Mouse (Mus musculus): ENCODE measurements around the gene Map4k5. TPM values are rescaled to one million over a fixed set of nuclear protein-coding genes. Genes with fewer than 3 reads are reported as not detected.

Gene Map4k5
- total RNA-seq, 2 experiments from 2014 or later, result 48.5 to 51.2 TPM

GRCm38 (mm10) chr12:69789766-69790529 is 103.1 kb downstream of the Map4k5 start:
- no peak for DNase-seq (ENCODE audit: low spot score in 2 of 2)

GRCm38 (mm10) chr12:69788380-69788779 is 104.6 kb downstream of the Map4k5 start:
- DNase-seq (ENCODE audit: low spot score in 2 of 2), result no peak

GRCm38 (mm10) chr12:69785471-69785870 is 107.5 kb downstream of the Map4k5 start:
- DNase-seq (ENCODE audit: low spot score in 2 of 2), result no peak

GRCm38 (mm10) chr12:69783247-69784025 is 109.6 kb downstream of the Map4k5 start:
- no peak for DNase-seq (ENCODE audit: low spot score in 2 of 2)

DNA sequence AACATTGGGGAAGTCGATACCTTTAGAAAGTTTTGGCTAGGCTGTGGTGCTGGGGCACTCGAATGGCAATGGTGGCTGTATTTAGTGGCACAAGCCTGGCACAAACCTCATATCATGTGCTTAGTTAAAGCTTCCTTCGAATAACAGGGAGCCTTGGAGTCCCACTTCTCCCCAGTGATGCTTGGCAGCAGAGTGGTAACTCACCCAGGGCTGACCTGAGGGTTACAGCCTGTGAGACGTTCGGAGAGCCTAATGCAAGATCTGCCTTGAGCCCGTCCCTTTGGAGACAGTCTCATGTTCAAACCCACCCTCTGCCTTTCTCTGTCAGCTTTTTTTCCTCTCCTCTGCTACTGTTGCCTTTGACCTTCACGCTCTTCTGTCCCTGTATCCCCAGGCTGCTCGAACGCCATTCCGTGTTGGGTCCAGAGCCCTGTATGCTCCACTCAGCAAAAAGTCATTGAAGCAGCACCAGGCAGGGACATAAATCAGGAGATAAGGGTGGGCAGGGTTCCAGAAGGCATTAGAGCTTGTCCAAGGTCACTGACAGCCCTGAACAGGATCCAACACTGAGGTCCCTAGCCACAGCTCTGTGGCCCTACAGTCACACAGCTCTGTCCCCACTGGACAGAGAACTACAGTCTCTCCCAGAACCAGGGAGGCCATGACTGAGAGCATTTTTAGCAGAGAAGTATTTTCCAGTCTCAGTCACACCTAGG is 110.9 kb downstream of the Map4k5 start:
- DNase-seq (ENCODE audit: low spot score in 2 of 2), result no peak

DNA sequence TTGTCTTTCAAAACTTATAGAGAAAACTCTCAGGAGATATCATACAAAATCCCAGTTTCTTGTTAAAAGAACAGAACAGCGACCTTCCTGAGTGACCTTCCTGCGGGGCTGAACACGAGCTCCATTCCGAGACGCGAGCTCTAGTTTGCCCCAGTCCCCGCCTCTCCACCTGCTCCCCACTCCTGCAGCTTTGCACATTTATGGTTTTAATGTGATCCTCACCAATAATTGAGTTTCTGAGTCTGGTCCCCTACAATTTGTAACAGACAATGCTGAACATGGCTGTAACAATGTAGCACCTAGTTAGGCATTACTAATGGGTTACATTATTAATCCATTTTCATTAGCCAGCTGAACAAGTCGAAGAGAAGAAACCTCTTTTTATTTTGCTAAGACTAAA is 111.5 kb downstream of the Map4k5 start:
- no peak for DNase-seq (ENCODE audit: low spot score in 2 of 2)

- DNase-seq (ENCODE audit: low spot score in 2 of 2), result no peak
Measured at GRCm38 (mm10) chr12:69777957-69778356, 115.0 kb downstream of the Map4k5 start.

DNA sequence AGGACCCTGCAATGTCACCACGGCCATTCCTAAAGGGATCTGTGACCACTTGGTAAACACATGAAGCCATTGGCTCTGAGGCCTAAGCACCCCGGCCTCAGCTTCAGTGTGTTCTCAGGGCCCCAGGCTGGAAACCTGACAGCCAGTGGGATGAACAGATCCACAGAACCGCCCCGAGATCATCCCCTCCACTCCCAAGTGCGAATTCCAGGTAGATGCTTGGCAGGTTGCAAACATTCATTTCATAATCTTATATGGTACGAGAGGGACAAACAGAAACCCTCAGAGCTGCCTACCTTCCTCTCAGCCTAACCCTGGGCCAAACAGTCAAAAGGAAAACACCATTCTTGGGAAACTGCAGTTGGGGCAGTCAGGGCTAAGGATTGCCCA is 115.7 kb downstream of the Map4k5 start:
- no peak for DNase-seq (ENCODE audit: low spot score in 2 of 2)

- DNase-seq (ENCODE audit: low spot score in 2 of 2), result no peak
Measured at GRCm38 (mm10) chr12:69776607-69777340, 116.2 kb downstream of the Map4k5 start.

DNA sequence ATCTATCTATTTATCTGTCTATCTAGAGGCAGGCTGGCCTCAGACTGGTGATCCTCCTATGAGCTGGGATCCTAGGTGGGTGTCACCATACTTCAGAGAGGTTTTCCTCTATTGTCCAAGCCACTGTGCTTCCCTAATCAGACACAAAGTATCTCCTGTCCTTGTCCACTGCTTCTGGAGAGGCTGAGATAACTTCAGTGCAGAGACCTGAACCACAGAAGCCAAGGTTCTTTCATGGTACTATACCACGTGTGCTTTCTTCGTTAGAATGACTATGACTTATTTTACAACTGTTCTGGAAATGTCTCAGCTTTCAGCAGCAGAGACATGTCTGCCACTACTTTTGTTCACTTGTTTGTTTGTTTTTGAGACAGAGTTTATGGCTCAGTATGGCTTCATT is 124.2 kb downstream of the Map4k5 start:
- DNase-seq (ENCODE audit: low spot score in 2 of 2), result no peak

DNA sequence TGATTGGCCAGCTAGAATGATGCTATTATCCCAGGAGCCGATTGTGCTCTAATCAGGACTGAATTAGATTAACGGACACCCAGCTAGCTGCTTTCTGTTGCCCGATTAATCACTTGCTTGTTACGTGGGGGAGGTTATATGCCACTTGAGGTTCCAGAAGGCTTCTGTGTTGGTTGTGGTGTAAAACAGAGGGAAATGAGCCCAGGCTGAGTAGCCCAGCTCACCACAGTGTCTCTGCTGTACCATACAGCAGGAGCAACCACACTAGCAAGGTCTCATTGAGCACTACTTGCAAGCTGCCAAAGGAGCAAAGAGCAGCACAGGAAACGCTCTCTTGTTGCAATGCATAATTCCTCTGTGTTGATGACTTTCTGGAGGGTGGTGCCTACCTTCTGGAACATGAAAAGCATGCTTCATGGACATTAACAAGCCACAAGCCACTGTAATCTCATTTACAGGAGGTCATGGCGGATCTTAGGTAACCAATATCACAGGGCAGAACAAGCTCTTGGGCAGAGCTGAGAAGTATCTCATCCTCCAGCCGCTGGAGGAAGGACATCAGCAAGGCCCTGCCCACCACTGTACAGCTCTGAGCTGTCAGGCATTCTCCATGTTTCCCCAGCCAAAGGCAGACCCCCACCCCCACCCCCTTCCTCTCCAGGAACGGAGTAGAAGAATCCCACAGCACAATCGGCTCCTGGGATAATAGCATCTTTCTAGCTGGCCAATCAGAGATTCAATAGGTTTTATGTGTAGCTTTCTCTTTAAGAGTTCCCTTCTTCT is 125.3 kb downstream of the Map4k5 start:
- DNase-seq (ENCODE audit: low spot score in 2 of 2), result no peak

DNA sequence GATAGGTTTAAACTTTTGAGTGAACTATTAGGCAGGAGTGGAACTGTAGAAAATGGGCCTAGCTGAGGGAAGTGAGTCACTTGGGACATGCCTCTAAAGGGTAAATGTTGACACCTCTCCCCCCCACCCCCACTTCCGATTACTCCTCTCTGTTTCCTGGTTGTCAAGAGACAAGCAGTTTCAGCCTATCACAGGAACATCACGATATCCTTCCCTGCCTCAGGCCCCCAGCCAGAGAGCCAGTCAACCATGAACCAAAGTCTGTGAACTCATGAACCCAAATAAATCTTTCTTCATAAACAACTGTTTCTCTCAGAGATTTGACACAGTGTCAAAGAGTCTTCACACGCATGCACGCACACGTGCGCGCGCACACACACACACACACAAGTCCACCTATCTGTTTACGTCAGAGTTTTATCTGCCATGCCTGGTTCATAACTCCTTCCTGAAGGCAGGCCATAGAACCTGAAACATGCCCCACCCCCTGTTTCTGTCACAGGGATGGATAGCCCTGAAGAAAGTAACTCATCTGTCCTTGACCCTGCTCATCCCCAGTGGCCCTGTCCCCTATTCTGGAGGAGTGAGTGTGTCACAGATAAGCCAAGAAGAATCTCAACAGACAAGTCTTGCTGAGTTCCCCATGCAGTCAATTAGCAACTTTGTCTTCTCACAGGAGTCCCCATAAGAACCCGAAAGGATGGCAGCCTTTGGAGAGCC is 126.7 kb downstream of the Map4k5 start:
- no peak for DNase-seq (ENCODE audit: low spot score in 2 of 2)

DNA sequence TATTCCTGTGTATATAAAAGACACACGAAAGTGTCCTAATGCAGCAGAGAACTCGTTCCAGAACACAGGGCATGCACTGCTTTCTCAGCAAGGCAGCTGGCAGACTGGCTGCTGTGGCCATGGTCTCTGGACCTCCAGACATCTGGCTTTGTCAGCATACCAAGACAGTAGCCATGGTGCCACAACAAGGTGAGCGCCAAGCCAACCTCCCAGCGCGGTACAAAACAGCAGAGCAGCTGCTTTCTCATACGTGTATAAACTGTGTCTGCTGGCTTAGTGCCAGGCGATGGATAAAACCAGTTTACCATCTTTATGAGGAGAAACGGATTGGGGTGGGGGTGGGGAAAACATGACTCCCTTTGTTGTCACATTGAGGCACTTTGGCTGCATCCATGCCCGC is 127.5 kb downstream of the Map4k5 start:
- no peak for DNase-seq (ENCODE audit: low spot score in 2 of 2)

GRCm38 (mm10) chr12:69761603-69762002 is 131.4 kb downstream of the Map4k5 start:
- DNase-seq (ENCODE audit: low spot score in 2 of 2), result no peak

- DNase-seq (ENCODE audit: low spot score in 2 of 2), result no peak
Measured at GRCm38 (mm10) chr12:69760743-69761406, 132.1 kb downstream of the Map4k5 start.

DNA sequence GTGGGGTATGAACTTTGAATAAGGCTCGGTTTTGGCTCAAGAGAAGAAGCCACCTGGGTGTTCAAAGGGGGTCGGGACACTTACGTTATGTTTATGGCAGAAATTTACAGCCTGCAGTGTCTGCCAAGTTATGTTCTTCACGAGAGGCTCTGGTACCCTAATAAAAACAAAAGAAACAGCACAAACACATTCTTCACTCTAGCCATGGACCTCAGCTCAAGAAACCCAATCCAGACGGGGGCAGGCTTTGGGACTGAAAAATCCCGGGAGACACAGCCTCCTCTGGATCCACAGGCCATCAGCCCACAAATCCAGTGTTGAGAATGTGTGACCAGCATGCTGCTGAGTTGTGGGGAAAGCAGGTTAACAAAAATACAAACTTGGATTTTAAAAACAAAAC is 133.0 kb downstream of the Map4k5 start:
- no peak for DNase-seq (ENCODE audit: low spot score in 2 of 2)

DNA sequence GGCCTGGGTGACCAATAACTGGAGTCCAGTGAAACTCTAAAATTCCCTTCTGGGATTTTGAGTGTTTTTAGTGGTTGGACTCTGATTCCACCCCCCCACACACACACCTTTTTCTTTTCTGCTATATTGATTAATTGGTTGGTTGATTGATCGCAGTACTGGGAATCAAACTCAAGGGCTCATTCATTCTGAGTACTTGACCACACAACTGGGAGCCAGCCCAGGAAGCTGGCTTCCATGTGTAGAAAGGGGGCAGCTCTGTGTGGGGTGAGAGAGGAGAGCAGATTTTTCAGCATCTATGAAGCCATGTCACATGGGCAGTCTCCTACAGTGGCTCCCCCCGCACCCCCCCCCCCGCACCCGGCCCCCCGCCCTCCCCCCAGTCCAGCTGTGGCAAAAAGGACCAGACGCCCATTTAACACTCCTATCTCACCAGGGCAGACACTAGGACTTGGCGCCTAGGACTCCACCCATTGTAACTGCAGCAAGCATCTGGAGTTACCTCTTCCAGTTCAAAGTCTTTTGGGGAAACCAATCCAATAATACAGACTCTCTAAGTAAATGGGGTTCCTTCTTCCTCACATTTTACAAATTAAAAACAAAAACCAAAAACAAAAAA is 133.6 kb downstream of the Map4k5 start:
- no peak for DNase-seq (ENCODE audit: low spot score in 2 of 2)

- DNase-seq (ENCODE audit: low spot score in 2 of 2), result no peak
Measured at GRCm38 (mm10) chr12:69758221-69759185, 134.5 kb downstream of the Map4k5 start.

Measured in layer of hippocampus, postnatal 14 days (tissue).